Mouse (Mus musculus): ENCODE measurements at regions not wholly inside any gene's neighbourhood (a gene's known extent, or its start where the extent isn't known, plus 50 kb on each side); places are given as distances from the start of the nearest gene placed in this dataset.

GRCm38 (mm10) chr14:106824100-106824706 is 718.2 kb downstream of the Trim52 start:
- no peak for DNase-seq (ENCODE audit: inconsistent ontology term)

- no peak for DNase-seq (ENCODE audit: inconsistent ontology term)
Measured at GRCm38 (mm10) chr14:106835705-106836104, 729.7 kb downstream of the Trim52 start.

GRCm38 (mm10) chr14:106836179-106836578 is 730.2 kb downstream of the Trim52 start:
- DNase-seq (ENCODE audit: inconsistent ontology term), result peak; percentile 65

Data from Muller cell, postnatal 12 days (primary cell).